Mouse (Mus musculus): ENCODE results near the gene Rreb1. TPM values are rescaled to one million over a fixed set of nuclear protein-coding genes. Genes with fewer than 3 reads are reported as not detected.
A peak's percentile ranks its signal among the peaks of the same experiment; 100 is the strongest.

Rreb1 gene
- polyA plus RNA-seq, 1 experiment from 2014 or later: 11.0 TPM

- ATAC-seq (ENCODE audit: extremely low read depth, insufficient number of reproducible peaks, low FRiP score, low TSS enrichment): no peak
- Histone ChIP-seq H3K4me2 (no peak overlapping the region), H3K36me3 (no peaks in the 10 kb centered on the region), H3K4me1 (peaks cover 44% of the 10 kb centered on the region), H3K27me3 (replicated peaks) (no peaks in the 10 kb centered on the region), H3K27ac (replicated peaks) (peak overlapping the region; percentile 24; the same call in 1 of the 2 replicates), H3K9me3 (no peaks in the 10 kb centered on the region), H3K9ac (peak overlapping the region; percentile 40; the same call in 1 of the 2 replicates), H3K4me3 (no peak overlapping the region)
- 57% methylated on average over 3 of the region's 3 CpGs for WGBS
These were observed 67.0 kb downstream of the Rreb1 start for GRCm38 (mm10) chr13:37845156-37845555.

- H3K27ac ChIP-seq (replicated peaks): 0 out of 2 replicates have a peak overlapping the region, but pooled peaks have one; percentile 24
- H3K4me2 ChIP-seq: no peak overlapping the region
- no peaks in the 10 kb centered on the region for H3K9me3 ChIP-seq
- H3K4me1 ChIP-seq: peaks cover 44% of the 10 kb centered on the region
- no peaks in the 10 kb centered on the region for H3K36me3 ChIP-seq
- 69% methylated on average over 7 of the region's 7 CpGs for WGBS
- ATAC-seq (ENCODE audit: extremely low read depth, insufficient number of reproducible peaks, low FRiP score, low TSS enrichment): no peak
- no peak overlapping the region for H3K9ac ChIP-seq
- no peak overlapping the region for H3K4me3 ChIP-seq
- H3K27me3 ChIP-seq (replicated peaks): no peaks in the 10 kb centered on the region
These were observed 67.4 kb downstream of the Rreb1 start for GRCm38 (mm10) chr13:37845641-37846040.

GRCm38 (mm10) chr13:37846507-37846906, 68.3 kb downstream of the Rreb1 start:
- H3K4me1 ChIP-seq: peaks cover 43% of the 10 kb centered on the region
- H3K9ac ChIP-seq: no peak overlapping the region
- ATAC-seq (ENCODE audit: extremely low read depth, insufficient number of reproducible peaks, low FRiP score, low TSS enrichment): no peak
- H3K27ac ChIP-seq (replicated peaks): no peak overlapping the region
- no peak overlapping the region for H3K4me3 ChIP-seq
- no peak overlapping the region for H3K4me2 ChIP-seq
- H3K27me3 ChIP-seq (replicated peaks): no peaks in the 10 kb centered on the region
- WGBS: 76% methylated on average over 11 of the region's 11 CpGs
- no peaks in the 10 kb centered on the region for H3K36me3 ChIP-seq
- no peaks in the 10 kb centered on the region for H3K9me3 ChIP-seq

- H3K4me2 ChIP-seq: no peak overlapping the region
- peaks cover 48% of the 10 kb centered on the region for H3K4me1 ChIP-seq
- H3K9ac ChIP-seq: no peak overlapping the region
- no peaks in the 10 kb centered on the region for H3K9me3 ChIP-seq
- no peak for ATAC-seq (ENCODE audit: extremely low read depth, insufficient number of reproducible peaks, low FRiP score, low TSS enrichment)
- H3K27me3 ChIP-seq (replicated peaks): no peaks in the 10 kb centered on the region
- 76% methylated on average over 9 of the region's 9 CpGs for WGBS
- H3K4me3 ChIP-seq: no peak overlapping the region
- no peak overlapping the region for H3K27ac ChIP-seq (replicated peaks)
- H3K36me3 ChIP-seq: no peaks in the 10 kb centered on the region
These were observed 68.9 kb downstream of the Rreb1 start for GRCm38 (mm10) chr13:37846962-37847570.

- H3K36me3 ChIP-seq: no peaks in the 10 kb centered on the region
- ATAC-seq (ENCODE audit: extremely low read depth, insufficient number of reproducible peaks, low FRiP score, low TSS enrichment): no peak
- no peaks in the 10 kb centered on the region for H3K27me3 ChIP-seq (replicated peaks)
- H3K27ac ChIP-seq (replicated peaks): no peak overlapping the region
- no peaks in the 10 kb centered on the region for H3K9me3 ChIP-seq
- WGBS: 80% methylated on average over 17 of the region's 17 CpGs
- H3K4me2 ChIP-seq: no peak overlapping the region
- no peak overlapping the region for H3K9ac ChIP-seq
- no peak overlapping the region for H3K4me3 ChIP-seq
- peaks cover 55% of the 10 kb centered on the region for H3K4me1 ChIP-seq
These were observed 69.6 kb downstream of the Rreb1 start for GRCm38 (mm10) chr13:37847601-37848358.

GRCm38 (mm10) chr13:37848438-37848837, 70.2 kb downstream of the Rreb1 start:
- WGBS: 91% methylated on average over 5 of the region's 5 CpGs
- Histone ChIP-seq H3K36me3 (no peaks in the 10 kb centered on the region), H3K27me3 (replicated peaks) (no peaks in the 10 kb centered on the region), H3K27ac (replicated peaks) (no peak overlapping the region), H3K4me1 (peaks cover 56% of the 10 kb centered on the region), H3K4me3 (no peak overlapping the region), H3K4me2 (no peak overlapping the region), H3K9ac (no peak overlapping the region), H3K9me3 (no peaks in the 10 kb centered on the region)
- ATAC-seq (ENCODE audit: extremely low read depth, insufficient number of reproducible peaks, low FRiP score, low TSS enrichment): no peak

GRCm38 (mm10) chr13:37851617-37852016, 73.4 kb downstream of the Rreb1 start:
- Histone ChIP-seq H3K9ac (no peak overlapping the region), H3K27ac (replicated peaks) (no peak overlapping the region), H3K4me2 (no peak overlapping the region), H3K36me3 (no peaks in the 10 kb centered on the region), H3K27me3 (replicated peaks) (no peaks in the 10 kb centered on the region), H3K4me3 (no peak overlapping the region), H3K9me3 (no peaks in the 10 kb centered on the region), H3K4me1 (peaks cover 52% of the 10 kb centered on the region)
- WGBS: 66% methylated on average over 5 of the region's 5 CpGs
- ATAC-seq (ENCODE audit: extremely low read depth, insufficient number of reproducible peaks, low FRiP score, low TSS enrichment): no peak

GRCm38 (mm10) chr13:37852850-37853249, 74.7 kb downstream of the Rreb1 start:
- Histone ChIP-seq H3K9me3 (no peaks in the 10 kb centered on the region), H3K4me1 (peaks cover 52% of the 10 kb centered on the region), H3K36me3 (no peaks in the 10 kb centered on the region), H3K9ac (no peak overlapping the region), H3K4me2 (no peak overlapping the region), H3K4me3 (no peak overlapping the region), H3K27ac (replicated peaks) (0 out of 2 replicates have a peak overlapping the region, but pooled peaks have one; percentile 29), H3K27me3 (replicated peaks) (no peaks in the 10 kb centered on the region)
- ATAC-seq (ENCODE audit: extremely low read depth, insufficient number of reproducible peaks, low FRiP score, low TSS enrichment): no peak
- 64% methylated on average over 3 of the region's 3 CpGs for WGBS

GRCm38 (mm10) chr13:37853441-37853840, 75.2 kb downstream of the Rreb1 start:
- H3K9ac ChIP-seq: peak overlapping the region; percentile 47; the same call in 1 of the 2 replicates
- H3K27ac ChIP-seq (replicated peaks): 0 out of 2 replicates have a peak overlapping the region, but pooled peaks have one; percentile 39
- no peaks in the 10 kb centered on the region for H3K27me3 ChIP-seq (replicated peaks)
- no peak overlapping the region for H3K4me3 ChIP-seq
- no peak for ATAC-seq (ENCODE audit: extremely low read depth, insufficient number of reproducible peaks, low FRiP score, low TSS enrichment)
- peak overlapping the region; percentile 39 for H3K4me2 ChIP-seq
- peaks cover 58% of the 10 kb centered on the region for H3K4me1 ChIP-seq
- no peaks in the 10 kb centered on the region for H3K9me3 ChIP-seq
- WGBS: 27% methylated on average over 4 of the region's 4 CpGs
- H3K36me3 ChIP-seq: no peaks in the 10 kb centered on the region

- ATAC-seq (ENCODE audit: extremely low read depth, insufficient number of reproducible peaks, low FRiP score, low TSS enrichment): no peak
- Histone ChIP-seq H3K4me1 (peaks cover 64% of the 10 kb centered on the region), H3K9me3 (no peaks in the 10 kb centered on the region), H3K27me3 (replicated peaks) (no peaks in the 10 kb centered on the region), H3K36me3 (no peaks in the 10 kb centered on the region), H3K4me2 (peak overlapping the region; percentile 76), H3K27ac (replicated peaks) (peak overlapping the region; percentile 80), H3K4me3 (peak overlapping the region; percentile 46), H3K9ac (peak overlapping the region; percentile 80)
- WGBS: 5% methylated on average over 14 of the region's 14 CpGs
These were observed 75.8 kb downstream of the Rreb1 start for GRCm38 (mm10) chr13:37854031-37854431.

- Histone ChIP-seq H3K4me1 (peaks cover 70% of the 10 kb centered on the region), H3K9ac (peak overlapping the region; percentile 80), H3K4me3 (peak overlapping the region; percentile 46), H3K4me2 (peak overlapping the region; percentile 76), H3K27ac (replicated peaks) (peak overlapping the region; percentile 80), H3K9me3 (no peaks in the 10 kb centered on the region), H3K27me3 (replicated peaks) (no peaks in the 10 kb centered on the region), H3K36me3 (no peaks in the 10 kb centered on the region)
- no peak for ATAC-seq (ENCODE audit: extremely low read depth, insufficient number of reproducible peaks, low FRiP score, low TSS enrichment)
- 24% methylated on average over 14 of the region's 14 CpGs for WGBS
These were observed 76.4 kb downstream of the Rreb1 start for GRCm38 (mm10) chr13:37854455-37855220.

Measured in heart, embryonic 13.5 days (tissue).